Mouse (Mus musculus): ENCODE measurements around the gene Erp29. TPM values are rescaled to one million over a fixed set of nuclear protein-coding genes. Genes with fewer than 3 reads are reported as not detected.

Erp29 gene
- total and polyA plus RNA-seq, 3 experiments = 204 to 258 (median 252) TPM

GRCm38 (mm10) chr5:121423297-121423696, 29.0 kb downstream of the Erp29 start:
- Histone ChIP-seq H3K79me2 (replicated peaks; ENCODE audit: control insufficient read depth, extremely low read depth, insufficient read depth, poor library complexity, severe bottlenecking) (0 out of 2 replicates have a peak, but pooled peaks cover 5% of the 10 kb centered on the region), H3K9ac (ENCODE audit: insufficient read depth, low read depth) (no peak overlapping the region), H3K4me3 (replicated peaks in 1 of 3; ENCODE audit: low read depth in 2 of 3, low read length in 2 of 3, poor library complexity in 1 of 3) (no peak overlapping the region), H3K4me2 (ENCODE audit: insufficient read depth, low read depth, poor library complexity, severe bottlenecking) (no peak overlapping the region), H3K9me3 (replicated peaks; ENCODE audit: low read length) (no peaks in the 10 kb centered on the region), H3K27ac (ENCODE audit: insufficient read depth, low read depth) (no peak overlapping the region), H3K27me3 (replicated peaks) (no peaks in the 10 kb centered on the region), H3K4me1 (ENCODE audit: control insufficient read depth in 1 of 2, insufficient read depth in 2 of 2) (peaks cover 0 to 20% of the 10 kb centered on the region in 2 experiments; a peak in 2 of 4 replicates), H3K36me3 (replicated peaks in 1 of 2; ENCODE audit: control insufficient read depth in 1 of 2, insufficient read depth in 1 of 2, low read length in 1 of 2) (peaks cover 83 to 97% of the 10 kb centered on the region in 2 experiments)
- DNase-seq (ENCODE audit: extremely low read depth) = no peak
- in situ Hi-C loops (cut with MboI; ENCODE audit: low pct_ligation_motif_present, low pct_unique_long_range_greater_than_20kb, low sequenced_read_pairs) (no loop called here), dilution Hi-C loops (cut with MboI; ENCODE audit: extremely low pct_ligation_motif_present, extremely low pct_unique_long_range_greater_than_20kb, low sequenced_read_pairs) (no loop called here)
- TF ChIP-seq CTCF (conservative IDR thresholded peaks at IDR 0.05 in 1 of 2, IDR thresholded peaks at IDR 0.05 in 1 of 2; ENCODE audit: low read depth in 2 of 2, low read length in 2 of 2) (no peak), JUND (conservative IDR thresholded peaks at IDR 0.05; ENCODE audit: low read depth, low read length) (no peak), USF1 (IDR thresholded peaks at IDR 0.05; ENCODE audit: low read depth, low read length) (no peak), TCF12 (IDR thresholded peaks at IDR 0.05; ENCODE audit: low read depth, low read length) (no peak), TBP (conservative IDR thresholded peaks at IDR 0.05; ENCODE audit: low read depth, low read length) (no peak), NELFE (IDR thresholded peaks at IDR 0.05; ENCODE audit: low read depth, low read length) (no peak), ZC3H11A (IDR thresholded peaks at IDR 0.05; ENCODE audit: low read depth, low read length) (no peak), ELF1 (IDR thresholded peaks at IDR 0.05; ENCODE audit: low read depth, low read length) (no peak), MEF2A (IDR thresholded peaks at IDR 0.05; ENCODE audit: borderline replicate concordance, low read depth, low read length) (no peak)

DNA sequence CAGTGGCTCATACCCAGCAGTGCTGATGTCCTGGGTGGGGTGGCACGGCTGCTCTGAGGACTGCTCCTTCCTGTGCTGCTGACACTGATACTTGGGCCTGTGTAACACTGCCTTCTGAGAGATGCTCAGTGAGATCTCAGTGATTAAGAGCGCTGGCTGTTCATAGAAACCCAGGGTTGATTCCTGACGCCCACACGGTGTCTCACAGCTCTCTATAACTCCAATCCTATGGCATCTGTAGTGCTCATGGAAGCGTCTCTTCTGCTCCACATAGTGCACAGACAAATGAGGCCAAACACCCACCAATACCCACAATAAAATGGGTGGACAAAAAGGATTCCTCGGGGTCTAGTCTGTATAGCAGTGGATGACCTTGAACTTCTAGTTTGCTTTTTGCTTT, 29.5 kb downstream of the Erp29 start:
- 0 out of 2 replicates have a peak, but pooled peaks cover 5% of the 10 kb centered on the region for H3K79me2 ChIP-seq (replicated peaks; ENCODE audit: control insufficient read depth, extremely low read depth, insufficient read depth, poor library complexity, severe bottlenecking)
- dilution Hi-C loops (cut with MboI; ENCODE audit: extremely low pct_ligation_motif_present, extremely low pct_unique_long_range_greater_than_20kb, low sequenced_read_pairs) = no loop called here
- TF ChIP-seq ZMIZ1 (IDR thresholded peaks at IDR 0.05; ENCODE audit: low read depth, low read length) (no peak), RCOR1 (conservative IDR thresholded peaks at IDR 0.05; ENCODE audit: low read depth, low read length) (no peak)
- H3K27me3 ChIP-seq (replicated peaks) = no peaks in the 10 kb centered on the region
- H3K9me3 ChIP-seq (replicated peaks; ENCODE audit: low read length) = no peaks in the 10 kb centered on the region
- H3K9ac ChIP-seq (ENCODE audit: insufficient read depth, low read depth) = no peak overlapping the region
- H3K27ac ChIP-seq (ENCODE audit: insufficient read depth, low read depth) = no peak overlapping the region
- H3K4me2 ChIP-seq (ENCODE audit: insufficient read depth, low read depth, poor library complexity, severe bottlenecking) = no peak overlapping the region
- in situ Hi-C loops (cut with MboI; ENCODE audit: low pct_ligation_motif_present, low pct_unique_long_range_greater_than_20kb, low sequenced_read_pairs) = no loop called here
- H3K4me1 ChIP-seq (ENCODE audit: control insufficient read depth in 1 of 2, insufficient read depth in 2 of 2) = peaks cover 0 to 20% of the 10 kb centered on the region in 2 experiments; a peak in 2 of 4 replicates
- peaks cover 83 to 97% of the 10 kb centered on the region in 2 experiments for H3K36me3 ChIP-seq (replicated peaks in 1 of 2; ENCODE audit: control insufficient read depth in 1 of 2, insufficient read depth in 1 of 2, low read length in 1 of 2)
- DNase-seq (ENCODE audit: extremely low read depth) = no peak
- H3K4me3 ChIP-seq (replicated peaks in 1 of 3; ENCODE audit: low read depth in 2 of 3, low read length in 2 of 3, poor library complexity in 1 of 3) = no peak overlapping the region

DNA sequence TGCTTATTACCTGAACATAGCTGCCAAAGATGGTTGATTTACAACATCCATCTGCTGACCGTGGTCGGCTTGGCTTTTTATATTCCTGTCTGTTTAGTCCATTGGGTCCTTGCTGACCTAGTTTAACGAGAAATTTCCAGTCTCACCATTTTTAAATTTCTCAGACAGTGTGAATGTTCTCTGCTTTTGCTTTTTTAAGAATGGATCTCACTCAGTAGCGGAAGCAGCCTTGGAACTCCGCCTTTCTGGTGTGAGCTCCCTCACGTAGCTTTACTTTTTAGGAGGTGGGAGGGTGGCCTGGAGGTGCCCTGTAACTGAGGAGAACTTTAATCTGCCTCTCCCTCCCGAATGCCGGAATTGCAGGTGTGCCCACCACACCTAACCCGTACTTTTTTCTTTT, 31.6 kb downstream of the Erp29 start:
- H3K27ac ChIP-seq (ENCODE audit: insufficient read depth, low read depth) = no peak overlapping the region
- H3K4me3 ChIP-seq (replicated peaks in 1 of 3; ENCODE audit: low read depth in 2 of 3, low read length in 2 of 3, poor library complexity in 1 of 3) = no peak overlapping the region
- in situ Hi-C loops (cut with MboI; ENCODE audit: low pct_ligation_motif_present, low pct_unique_long_range_greater_than_20kb, low sequenced_read_pairs) = no loop called here
- no peak for DNase-seq (ENCODE audit: extremely low read depth)
- H3K4me2 ChIP-seq (ENCODE audit: insufficient read depth, low read depth, poor library complexity, severe bottlenecking) = no peak overlapping the region
- H3K27me3 ChIP-seq (replicated peaks) = no peaks in the 10 kb centered on the region
- peaks cover 0 to 15% of the 10 kb centered on the region in 2 experiments; a peak in 2 of 4 replicates for H3K4me1 ChIP-seq (ENCODE audit: control insufficient read depth in 1 of 2, insufficient read depth in 2 of 2)
- dilution Hi-C loops (cut with MboI; ENCODE audit: extremely low pct_ligation_motif_present, extremely low pct_unique_long_range_greater_than_20kb, low sequenced_read_pairs) = no loop called here
- peaks cover 9% of the 10 kb centered on the region for H3K79me2 ChIP-seq (replicated peaks; ENCODE audit: control insufficient read depth, extremely low read depth, insufficient read depth, poor library complexity, severe bottlenecking)
- TF ChIP-seq JUND (conservative IDR thresholded peaks at IDR 0.05; ENCODE audit: low read depth, low read length) (no peak), POLR2AphosphoS2 (IDR thresholded peaks at IDR 0.05; ENCODE audit: low read depth, low read length) (no peak), PAX5 (IDR thresholded peaks at IDR 0.05; ENCODE audit: low read length) (no peak), MYC (IDR thresholded peaks at IDR 0.05; ENCODE audit: low read depth, low read length) (no peak), USF1 (IDR thresholded peaks at IDR 0.05; ENCODE audit: low read depth, low read length) (no peak), UBTF (IDR thresholded peaks at IDR 0.05; ENCODE audit: low read depth, low read length) (no peak), JUN (IDR thresholded peaks at IDR 0.05; ENCODE audit: insufficient read depth, low read depth, low read length) (no peak), ETS1 (conservative IDR thresholded peaks at IDR 0.05; ENCODE audit: low read depth, low read length) (no peak), KAT2A (IDR thresholded peaks at IDR 0.05; ENCODE audit: insufficient replicate concordance, low read length) (no peak), CHD1 (IDR thresholded peaks at IDR 0.05; ENCODE audit: low read depth, low read length) (no peak), MAX (IDR thresholded peaks at IDR 0.05; ENCODE audit: low read length) (no peak), ELF1 (IDR thresholded peaks at IDR 0.05; ENCODE audit: low read depth, low read length) (no peak), CHD2 (IDR thresholded peaks at IDR 0.05; ENCODE audit: low read length) (no peak)
- no peak overlapping the region for H3K9ac ChIP-seq (ENCODE audit: insufficient read depth, low read depth)
- peaks cover 83 to 97% of the 10 kb centered on the region in 2 experiments for H3K36me3 ChIP-seq (replicated peaks in 1 of 2; ENCODE audit: control insufficient read depth in 1 of 2, insufficient read depth in 1 of 2, low read length in 1 of 2)
- no peaks in the 10 kb centered on the region for H3K9me3 ChIP-seq (replicated peaks; ENCODE audit: low read length)
